Mouse (Mus musculus): ENCODE measurements around the gene Olfr1033.
"Not testable (repeated sequence)": the region's sequence is repeated elsewhere in the genome, so short reads cannot be mapped to it uniquely, and the experiment has no call there.

Olfr1033 gene

DNA sequence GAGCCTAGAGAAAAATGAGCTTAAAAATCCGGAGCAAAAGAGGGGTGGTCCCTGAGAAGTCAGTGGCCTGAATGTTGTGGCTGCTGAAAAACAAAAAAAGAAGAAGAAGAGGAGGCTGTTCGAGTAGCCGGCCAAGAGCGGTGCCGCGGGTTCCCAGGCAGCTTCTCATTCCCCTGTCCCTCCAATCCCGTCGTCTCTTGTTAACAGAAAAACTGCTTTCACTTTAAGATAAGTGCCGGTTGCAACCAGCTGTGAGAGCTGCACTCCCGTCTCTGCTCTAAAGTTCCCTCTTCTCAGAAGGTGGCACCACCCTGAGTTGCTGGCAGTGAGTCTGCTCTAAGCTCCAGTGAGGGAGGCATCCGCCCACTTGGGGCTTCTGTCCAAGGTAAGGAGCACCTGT is at the start of gene Olfr1033:
Olfr1033 (plus strand) TSS at position 228 of the 400 bp plus-strand sequence.
- not testable (repeated sequence) for ATAC-seq (ENCODE audit: low TSS enrichment)

- no peak for ATAC-seq (ENCODE audit: low TSS enrichment)
These were observed 46.8 kb upstream of the Olfr1033 start, which contains the start of gene Olfr1029 for GRCm38 (mm10) chr2:85973595-85973994. TSS of gene Olfr1029 (plus strand) at chr2:85973895.

DNA sequence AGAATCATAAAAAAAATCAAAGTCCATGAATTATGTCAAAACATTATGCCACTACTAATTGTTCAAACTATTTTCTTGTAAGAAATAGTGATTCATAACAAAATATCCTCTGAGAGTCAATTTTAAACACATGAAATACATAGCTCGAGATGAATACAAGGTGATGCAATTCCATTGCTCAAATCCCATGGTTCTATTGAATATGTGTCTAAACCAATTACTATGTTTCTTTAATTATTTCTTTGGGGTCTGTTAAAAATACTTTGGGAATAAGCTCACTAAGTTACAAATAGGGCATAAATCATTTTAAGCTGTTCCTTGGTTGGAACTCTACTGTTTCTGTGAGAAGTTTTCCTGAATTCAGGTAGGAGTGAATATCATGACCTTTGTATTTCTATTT is 41.5 kb upstream of the Olfr1033 start, which contains the start of gene Olfr1030:
Olfr1030 (plus strand) TSS at position 301 of the 400 bp plus-strand sequence.
- no peak for ATAC-seq (ENCODE audit: low TSS enrichment)

GRCm38 (mm10) chr2:85990004-85990403 is 30.4 kb upstream of the Olfr1033 start, which contains the start of gene Olfr1031:
TSS of gene Olfr1031 (plus strand) at chr2:85990304.
- ATAC-seq (ENCODE audit: low TSS enrichment), result no peak

GRCm38 (mm10) chr2:86005240-86005639 is 15.2 kb upstream of the Olfr1033 start, which contains the start of gene Olfr1032:
TSS of gene Olfr1032 (plus strand) at chr2:86005540.
- ATAC-seq (ENCODE audit: low TSS enrichment), result no peak

GRCm38 (mm10) chr2:86021518-86021917 is 1.1 kb downstream of the Olfr1033 start:
- not testable (repeated sequence) for ATAC-seq (ENCODE audit: low TSS enrichment)

- ATAC-seq (ENCODE audit: low TSS enrichment), result no peak
These were observed 25.1 kb downstream of the Olfr1033 start, which contains the start of gene Olfr1034 for GRCm38 (mm10) chr2:86045561-86045960. TSS of gene Olfr1034 (plus strand) at chr2:86045861.

GRCm38 (mm10) chr2:86050777-86051176 is 30.3 kb downstream of the Olfr1033 start:
- not testable (repeated sequence) for ATAC-seq (ENCODE audit: low TSS enrichment)

DNA sequence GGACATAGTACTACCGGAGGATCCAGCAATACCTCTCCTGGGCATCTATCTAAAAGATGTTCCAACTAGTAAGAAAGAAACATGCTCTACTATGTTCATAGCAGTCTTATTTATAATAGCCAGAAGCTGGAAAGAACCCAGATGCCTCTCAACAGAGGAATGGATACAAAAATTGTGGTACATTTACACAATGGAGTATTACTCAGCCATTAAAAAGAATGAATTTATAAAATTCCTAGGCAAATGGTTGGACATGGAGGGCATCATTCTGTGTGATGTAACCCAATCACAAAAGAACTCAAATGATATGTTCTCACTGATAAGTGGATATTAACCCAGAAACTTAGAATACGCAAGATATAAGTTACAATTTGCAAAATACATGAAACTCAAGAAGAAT is 43.3 kb downstream of the Olfr1033 start:
- ATAC-seq (ENCODE audit: low TSS enrichment), result not testable (repeated sequence)

DNA sequence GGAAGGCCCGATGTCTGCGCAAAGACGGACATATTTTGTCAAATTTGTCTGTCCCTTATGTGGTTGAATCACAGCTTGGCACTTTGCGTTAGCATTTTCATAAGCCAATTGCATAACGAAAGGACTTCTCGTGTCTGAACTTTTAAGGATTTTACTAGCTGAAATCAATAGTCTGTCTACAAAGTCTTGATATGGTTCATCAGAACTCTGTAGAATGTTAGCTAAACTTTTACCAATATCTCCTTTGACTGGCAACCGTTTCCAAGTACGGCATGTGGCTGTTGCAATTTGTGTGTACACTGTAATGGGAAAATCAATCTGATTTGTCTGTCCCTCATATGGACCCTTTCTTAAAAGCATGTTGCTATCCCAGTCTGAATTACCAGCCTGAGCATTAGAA is 49.8 kb downstream of the Olfr1033 start:
- ATAC-seq (ENCODE audit: low TSS enrichment), result no peak

GRCm38 (mm10) chr2:86073692-86074091 is 53.3 kb downstream of the Olfr1033 start, which contains the start of gene Olfr1036:
TSS of gene Olfr1036 (plus strand) at chr2:86073992.
- not testable (repeated sequence) for ATAC-seq (ENCODE audit: low TSS enrichment)

GRCm38 (mm10) chr2:86080478-86080877 is 60.0 kb downstream of the Olfr1033 start:
- not testable (repeated sequence) for ATAC-seq (ENCODE audit: low TSS enrichment)

- ATAC-seq (ENCODE audit: low TSS enrichment), result no peak
These were observed 66.9 kb downstream of the Olfr1033 start, which contains the start of gene Olfr1037 for GRCm38 (mm10) chr2:86087285-86087684. TSS of gene Olfr1037 (minus strand) at chr2:86087385.
